Mouse (Mus musculus) urinary bladder, postnatal 10 days (tissue): ENCODE data around the gene Vamp1.

ENCODE experiments used
- DNase-seq: peaks from one replicate; pipeline ENCODE4 v3.0.0; 2022; ENCODE audit warnings: low spot score

Gene Vamp1

DNA sequence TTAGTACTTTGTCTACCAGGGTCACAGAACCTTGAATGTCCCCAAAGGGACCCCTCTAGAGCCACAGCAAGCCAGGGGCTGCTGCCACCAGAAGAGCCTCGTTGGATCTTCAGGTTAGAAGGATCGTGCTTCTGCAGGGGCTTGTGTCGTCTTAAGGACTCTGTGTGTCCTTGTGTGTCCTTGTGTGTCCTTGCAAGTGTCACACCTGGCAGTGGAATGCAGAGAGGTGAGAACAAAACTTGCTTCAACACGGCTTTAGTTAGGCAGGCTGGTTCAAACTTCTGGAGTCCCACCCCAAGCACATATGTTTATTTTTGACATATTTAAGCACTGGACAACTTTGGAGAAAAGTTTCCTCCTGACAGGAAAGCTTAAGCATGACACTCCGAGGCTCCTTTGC lies 73.4 kb downstream of the Vamp1 start:
- no peak for DNase-seq

DNA sequence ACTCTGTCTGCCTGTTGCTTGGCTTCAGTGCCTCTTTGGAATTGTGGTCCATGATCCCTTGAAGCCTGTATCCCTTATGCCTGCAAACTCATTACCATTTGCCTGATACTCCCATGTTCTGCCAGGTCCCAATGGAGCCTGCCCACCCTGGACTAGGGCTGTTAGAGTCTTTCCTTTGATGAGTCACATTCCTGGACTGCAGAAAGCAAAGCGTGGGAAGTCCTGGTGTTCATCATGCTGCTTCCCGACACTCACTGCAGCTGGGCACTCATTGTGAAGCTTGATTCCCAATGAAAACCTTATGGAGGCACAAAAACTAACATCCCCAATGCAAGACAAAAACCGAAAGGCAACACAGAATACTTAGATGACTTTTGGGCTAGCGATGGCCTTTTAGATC lies 76.0 kb downstream of the Vamp1 start:
- DNase-seq, result no peak

DNA sequence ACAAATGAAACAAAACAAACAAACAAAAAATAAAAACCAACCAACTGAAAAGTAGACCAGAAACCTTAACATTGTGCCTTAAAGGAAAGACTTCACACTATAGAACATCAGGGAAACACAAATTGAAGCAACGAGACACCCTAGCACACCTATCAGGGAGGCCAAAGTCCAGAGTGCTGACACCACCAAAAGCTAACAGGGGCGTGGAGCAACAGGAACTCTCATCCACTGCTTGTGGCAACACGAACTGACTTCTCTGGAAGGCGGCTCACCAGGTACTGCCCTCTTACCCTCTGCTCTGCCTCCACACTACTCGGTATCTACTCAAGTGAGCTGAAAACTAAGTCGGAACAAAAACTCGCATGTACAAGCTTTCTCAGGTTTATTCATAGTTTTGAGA lies 76.9 kb downstream of the Vamp1 start:
- no peak for DNase-seq

DNA sequence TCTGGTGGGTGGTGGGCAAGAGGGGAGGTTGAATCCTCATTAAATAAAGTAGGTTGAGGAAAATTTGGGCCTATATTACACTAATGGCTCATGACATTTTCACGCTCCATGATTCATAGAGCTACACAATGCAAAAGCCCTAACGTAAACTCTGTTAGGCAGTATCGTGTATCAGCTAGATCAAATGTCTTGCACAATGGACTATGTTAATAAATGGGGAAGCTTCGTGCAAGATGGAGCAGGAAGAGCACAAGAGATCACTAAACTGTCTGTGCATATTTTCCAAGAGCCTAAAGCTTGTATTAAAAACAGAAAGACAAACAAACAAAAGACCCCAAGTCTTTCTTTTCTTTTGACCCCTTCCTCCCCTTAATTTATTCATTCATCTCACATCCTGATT lies 78.7 kb downstream of the Vamp1 start:
- no peak for DNase-seq
